Mouse (Mus musculus) lung, postnatal 25 days (tissue): ENCODE data around the gene Wdr45b.
A peak's percentile ranks its signal among the peaks of the same experiment; 100 is the strongest.
"Not testable (repeated sequence)": the region's sequence is repeated elsewhere in the genome, so short reads cannot be mapped to it uniquely, and the experiment has no call there.

Experiments used
- DNase-seq: peaks from one replicate; pipeline ENCODE4 v3.0.0; 2022; ENCODE audit warnings: low spot score

Gene Wdr45b

GRCm38 (mm10) chr11:121354091-121354707 lies at the start of gene Wdr45b:
Wdr45b (minus strand) TSS chr11:121354445.
- DNase-seq, result peak; percentile 98

GRCm38 (mm10) chr11:121392405-121392804 lies 38.2 kb upstream of the Wdr45b start:
- DNase-seq, result no peak

DNA sequence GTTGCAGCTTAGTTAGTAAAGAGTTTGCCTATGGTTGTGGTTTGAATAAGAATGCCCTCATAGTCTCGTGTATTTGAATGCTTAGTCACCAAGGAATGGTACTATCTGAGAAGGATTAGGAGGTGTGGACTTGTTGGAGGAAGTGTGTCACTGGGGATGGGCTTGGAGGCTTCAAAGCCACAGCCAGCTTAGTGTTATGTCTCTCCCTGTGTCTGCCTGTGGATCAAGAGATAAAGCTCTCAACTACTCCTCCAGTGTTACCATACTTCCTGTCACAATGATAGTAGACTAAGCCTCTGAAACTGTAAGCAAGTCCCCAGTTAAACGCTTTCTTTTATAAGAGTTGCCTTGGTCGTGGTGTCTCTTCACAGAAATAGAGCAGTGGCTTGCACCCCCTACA lies 36.5 kb upstream of the Wdr45b start:
- DNase-seq, result no peak

DNA sequence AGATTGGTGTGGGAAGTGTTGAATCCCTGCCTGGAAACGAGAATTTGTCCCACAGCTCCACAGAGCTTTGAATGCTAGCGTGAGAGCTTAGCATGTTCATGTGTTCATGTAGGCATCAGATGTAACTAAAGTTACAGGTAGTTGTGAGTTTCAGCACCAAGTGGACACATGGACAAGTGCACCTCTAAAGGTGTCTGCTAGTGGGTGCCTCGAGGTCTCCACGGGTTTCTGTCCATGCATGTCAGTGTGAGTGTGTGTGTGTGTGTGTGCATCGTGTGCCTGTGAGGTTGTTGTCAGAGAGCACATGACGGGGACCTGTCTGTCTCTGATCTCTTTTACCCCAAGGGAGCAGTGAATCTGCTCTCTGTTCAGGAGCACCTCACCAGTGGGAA lies 34.3 kb upstream of the Wdr45b start:
- no peak for DNase-seq

GRCm38 (mm10) chr11:121387750-121388553 lies 33.7 kb upstream of the Wdr45b start, which contains the start of gene Rab40b:
Rab40b (minus strand) TSS chr11:121388251.
- peak; percentile 94 for DNase-seq

DNA sequence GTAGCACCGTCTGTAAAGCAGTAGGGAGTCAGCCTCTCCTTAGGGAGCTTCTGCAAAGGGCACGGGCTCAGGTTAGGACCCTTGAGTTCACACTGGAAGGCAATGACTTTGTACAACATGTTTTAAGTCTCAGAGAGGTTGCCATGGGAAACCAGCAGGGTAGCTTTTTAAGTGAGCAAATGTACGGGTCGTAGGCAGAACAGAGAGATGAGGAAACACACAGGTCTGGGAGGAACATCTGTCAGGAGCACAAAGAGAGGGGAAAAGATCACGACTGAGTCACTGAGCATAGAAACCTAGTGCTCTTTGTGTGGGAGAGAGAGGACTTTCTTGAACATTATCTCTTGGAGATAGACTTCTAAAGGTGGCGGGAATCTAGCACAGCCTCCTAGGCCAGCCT lies 26.0 kb upstream of the Wdr45b start:
- no peak for DNase-seq

DNA sequence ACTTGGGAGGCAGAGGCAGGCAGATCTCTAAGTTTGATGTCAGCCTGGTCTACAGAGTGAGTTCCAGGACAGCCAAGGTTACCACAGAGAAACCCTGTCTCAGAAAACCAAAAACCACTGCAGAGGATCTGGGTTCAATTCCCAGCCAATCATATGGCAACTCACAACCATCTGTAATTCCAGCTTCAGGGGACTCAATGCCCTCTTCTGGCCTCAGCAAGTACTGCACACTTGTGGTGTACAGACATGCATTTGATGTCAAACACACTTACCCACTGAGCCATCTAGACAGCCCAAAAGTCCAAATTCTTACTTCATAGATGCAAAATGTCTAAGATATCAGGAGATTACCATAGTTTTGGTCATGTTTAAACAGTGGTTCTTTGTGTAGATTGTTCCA lies 24.4 kb upstream of the Wdr45b start:
- DNase-seq, result no peak

GRCm38 (mm10) chr11:121373305-121373704 lies 19.1 kb upstream of the Wdr45b start:
- DNase-seq, result no peak

DNA sequence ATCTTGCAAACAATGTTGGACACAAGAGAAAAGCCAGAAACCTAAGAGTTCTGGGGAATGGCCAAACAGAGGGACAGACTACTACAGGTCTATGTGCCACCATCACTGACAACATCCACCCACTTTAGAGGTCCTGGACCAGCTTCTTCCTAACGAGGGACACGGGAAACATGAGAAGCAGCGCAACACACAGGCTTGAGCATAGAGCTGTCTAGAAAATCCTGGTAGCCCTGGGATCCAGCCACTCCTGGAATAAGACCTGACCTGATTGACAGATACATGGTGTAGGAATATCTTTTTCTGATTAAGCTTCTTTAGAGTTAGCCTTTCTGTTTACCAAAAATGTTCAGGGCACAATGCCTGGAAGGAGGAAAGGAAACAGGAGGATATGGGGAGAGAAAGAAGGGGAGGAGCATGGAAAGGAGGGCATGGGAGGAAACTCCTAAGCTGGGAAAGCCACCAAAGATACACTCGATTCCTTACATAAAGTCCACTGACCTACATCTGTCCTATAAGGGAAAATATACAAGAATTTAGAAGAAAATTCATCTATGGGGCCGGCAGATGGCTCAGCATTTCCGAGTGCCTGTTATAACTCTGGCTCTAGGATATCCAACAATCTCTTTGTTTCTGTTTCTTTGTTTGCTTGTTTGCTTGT lies 16.2 kb upstream of the Wdr45b start:
- no peak for DNase-seq

- peak; percentile 16 for DNase-seq
Observed at GRCm38 (mm10) chr11:121369622-121370021, 15.4 kb upstream of the Wdr45b start.

DNA sequence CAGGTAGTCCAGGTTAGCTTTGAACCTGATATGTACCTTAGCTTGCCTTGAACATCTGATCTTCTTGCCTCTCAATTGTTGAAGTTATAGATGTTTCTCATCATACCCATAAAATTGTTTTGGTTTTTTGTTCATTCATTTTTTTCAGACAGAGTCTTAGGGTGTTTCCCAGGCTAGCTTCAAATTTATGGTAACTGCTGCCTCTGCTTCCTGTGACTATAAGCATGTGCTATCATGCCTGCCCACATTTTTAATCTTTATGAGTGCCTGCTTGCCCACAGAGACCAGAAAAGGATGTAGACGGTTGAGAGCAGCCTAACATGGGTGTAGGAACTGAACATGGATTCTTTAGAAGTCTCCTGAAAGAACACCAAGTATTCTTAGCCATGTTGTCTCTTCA lies 14.5 kb upstream of the Wdr45b start:
- no peak for DNase-seq

DNA sequence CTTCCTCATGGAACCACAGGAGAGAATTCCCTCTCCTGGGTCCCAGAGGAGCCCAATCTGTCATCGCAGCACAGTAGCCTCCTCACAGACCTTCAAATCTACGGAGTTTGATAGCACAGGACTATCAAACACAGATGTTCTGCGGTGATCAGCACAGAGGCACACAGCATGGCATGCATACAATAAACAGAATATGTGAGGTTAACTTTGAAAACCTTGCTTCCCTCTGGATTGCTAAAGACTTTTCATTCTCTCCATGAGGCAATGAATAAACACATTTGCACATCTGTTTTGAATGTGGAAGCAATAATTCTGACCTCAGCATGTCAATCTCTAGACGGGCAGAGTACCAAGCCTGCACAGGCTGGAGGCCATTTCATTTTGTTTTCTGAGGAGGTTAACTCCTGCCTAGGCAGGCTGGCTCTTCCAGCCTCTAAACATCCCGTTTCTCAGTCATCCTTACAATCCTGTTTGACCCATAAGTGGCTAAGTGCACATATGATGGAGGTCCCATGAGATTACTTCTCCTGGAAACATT lies 13.0 kb upstream of the Wdr45b start:
- DNase-seq, result no peak

GRCm38 (mm10) chr11:121362212-121362611 lies 8.0 kb upstream of the Wdr45b start:
- DNase-seq, result peak; percentile 10

GRCm38 (mm10) chr11:121353326-121354090 lies 737 bp downstream of the Wdr45b start:
- DNase-seq, result peak; percentile 9

DNA sequence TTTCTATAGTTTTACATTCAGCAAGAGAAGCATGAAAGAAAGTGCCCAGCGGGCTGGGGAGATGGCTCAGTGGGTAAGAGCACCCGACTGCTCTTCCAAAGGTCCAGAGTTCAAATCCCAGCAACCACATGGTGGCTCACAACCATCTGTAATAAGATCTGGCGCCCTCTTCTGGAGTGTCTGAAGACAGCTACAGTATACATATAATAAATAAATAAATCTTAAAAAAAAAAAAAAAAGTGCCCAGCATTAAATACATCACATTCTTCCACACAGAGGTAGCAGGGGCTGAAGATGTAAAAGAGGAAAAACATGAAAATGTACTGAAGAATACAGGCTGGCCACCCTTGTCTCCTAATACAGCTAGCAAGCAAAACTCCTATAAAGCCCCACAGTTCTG lies 5.5 kb downstream of the Wdr45b start:
- not testable (repeated sequence) for DNase-seq

DNA sequence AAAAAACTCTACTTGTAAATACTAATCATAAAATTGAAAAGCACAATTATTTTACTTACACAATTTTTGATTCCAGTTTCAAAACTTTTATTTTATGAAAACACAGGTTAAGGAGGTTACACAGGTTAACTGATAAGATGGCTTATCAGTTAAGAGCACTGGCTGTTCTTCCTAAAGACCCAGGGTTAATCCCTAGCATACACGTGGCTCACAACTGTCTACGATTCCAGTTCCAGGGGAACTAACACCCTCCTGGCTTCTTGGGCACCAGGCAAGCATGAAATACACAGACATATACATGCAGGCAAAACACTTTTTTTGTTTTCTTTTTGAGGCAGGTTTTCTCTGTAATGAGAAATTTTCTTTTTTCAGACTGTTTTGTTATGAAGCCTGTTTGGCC lies 6.1 kb downstream of the Wdr45b start:
- DNase-seq, result no peak

DNA sequence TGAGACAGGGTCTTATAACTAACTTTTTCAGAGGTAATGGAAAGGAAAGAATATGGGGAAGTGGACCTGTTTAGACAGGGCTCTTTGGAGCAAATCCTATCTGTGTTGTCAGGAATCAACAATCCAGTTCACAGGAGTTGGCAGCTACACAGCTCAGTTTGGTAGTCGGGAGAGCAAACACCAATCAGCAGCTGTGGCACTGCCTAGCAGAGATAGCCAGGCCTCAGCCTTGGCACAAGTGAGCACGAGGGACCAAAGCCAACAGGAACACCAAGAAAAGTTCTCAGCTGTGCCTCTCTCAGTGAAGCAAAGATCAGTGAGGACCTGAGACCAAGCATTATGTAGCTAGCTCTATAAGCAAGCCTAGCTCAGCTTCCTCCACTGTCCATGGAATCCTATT lies 7.2 kb downstream of the Wdr45b start:
- DNase-seq, result no peak

DNA sequence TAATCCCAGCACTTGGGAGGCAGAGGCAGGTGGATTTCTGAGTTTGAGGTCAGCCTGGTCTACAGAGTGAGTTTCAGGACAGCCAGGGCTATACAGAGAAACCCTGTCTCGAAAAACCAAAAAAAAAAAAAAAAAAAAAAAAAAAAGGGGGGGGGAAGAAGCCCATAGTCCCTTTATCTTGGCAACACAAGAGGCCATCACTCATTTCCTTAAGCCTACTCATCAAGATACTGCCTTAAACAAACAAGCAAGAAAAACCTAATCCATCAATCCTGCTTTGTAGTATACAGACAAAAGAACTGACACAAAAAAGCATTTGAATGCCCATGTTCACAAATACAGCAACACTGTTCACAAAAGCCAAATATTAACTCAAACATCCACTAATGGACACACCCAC lies 11.8 kb downstream of the Wdr45b start:
- DNase-seq, result not testable (repeated sequence)

DNA sequence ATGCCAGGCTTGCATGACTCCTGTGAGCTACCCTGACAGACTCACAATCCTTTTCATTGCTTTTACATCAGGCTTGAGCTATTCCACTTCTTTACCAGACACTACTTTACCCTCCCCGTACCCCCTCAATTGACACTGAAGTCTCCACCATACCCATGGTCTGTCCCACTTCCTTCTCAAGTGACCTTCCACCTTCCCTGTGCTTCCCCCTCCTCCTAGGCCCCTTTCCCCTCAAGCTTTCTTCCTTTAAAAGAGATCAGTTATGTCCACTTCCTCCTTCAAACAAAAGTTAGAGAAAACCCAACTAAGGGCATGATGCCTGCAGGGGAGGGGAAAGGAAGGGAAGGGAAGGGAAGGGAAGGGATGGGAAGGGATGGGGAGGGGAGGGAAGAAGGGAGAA lies 14.0 kb downstream of the Wdr45b start:
- no peak for DNase-seq

GRCm38 (mm10) chr11:121339647-121340046 lies 14.6 kb downstream of the Wdr45b start:
- no peak for DNase-seq

- DNase-seq, result no peak
Observed at GRCm38 (mm10) chr11:121331641-121332040, 22.6 kb downstream of the Wdr45b start.

GRCm38 (mm10) chr11:121328619-121329018 lies 25.6 kb downstream of the Wdr45b start:
- no peak for DNase-seq
